Mouse (Mus musculus) kidney, embryonic 15.5 days (tissue): ENCODE data around the gene Kcna10. TPM values are rescaled to one million over a fixed set of nuclear protein-coding genes. Genes with fewer than 3 reads are reported as not detected.

Experiments
- ATAC-seq: fragments of 200-750 bp; cut with Nextera tagmentation; replicated peaks from 2 replicates; pipeline ENCODE4 v1.8.0; 2017; ENCODE audit warnings: moderate TSS enrichment; ENCODE audit not compliant: low FRiP score
- H3K27ac ChIP-seq: fragments of 300-500 bp; sonication (generic); 2 replicates; pipeline ENCODE4 v1.5.1; 2015; ENCODE audit warnings: mild to moderate bottlenecking, inconsistent platforms
- H3K27me3 ChIP-seq: fragments of 300-500 bp; sonication (generic); 2 replicates; pipeline ENCODE4 v1.6.1; 2015; ENCODE audit warnings: inconsistent platforms
- H3K36me3 ChIP-seq: fragments of 300-500 bp; sonication (generic); 2 replicates; pipeline ENCODE4 v1.6.1; 2015; ENCODE audit warnings: inconsistent platforms
- H3K4me1 ChIP-seq: fragments of 300-500 bp; sonication (generic); 2 replicates; pipeline ENCODE4 v1.6.1; 2015; ENCODE audit warnings: inconsistent platforms
- H3K4me2 ChIP-seq: fragments of 300-500 bp; sonication (generic); 2 replicates; pipeline ENCODE4 v1.6.1; 2015; ENCODE audit warnings: moderate library complexity, mild to moderate bottlenecking, inconsistent platforms
- H3K4me3 ChIP-seq: fragments of 300-500 bp; sonication (generic); replicated peaks from 2 replicates; pipeline ENCODE4 v1.5.1; 2015; ENCODE audit warnings: mild to moderate bottlenecking, inconsistent platforms
- H3K9ac ChIP-seq: fragments of 300-500 bp; sonication (generic); 2 replicates; pipeline ENCODE4 v1.6.1; 2015; ENCODE audit warnings: mild to moderate bottlenecking, inconsistent platforms
- H3K9me3 ChIP-seq: fragments of 300-500 bp; sonication (generic); replicated peaks from 2 replicates; pipeline ENCODE4 v1.6.1; 2016; ENCODE audit warnings: inconsistent platforms
- WGBS: fragments of 180-500 bp; shearing (Covaris S2); methylation state at CpG from one replicate; pipeline ENCODE4 v1.1.7; 2015; ENCODE audit warnings: mixed read lengths; 5-methylcytosine and 5-hydroxymethylcytosine counted together
- polyA plus RNA-seq: library from polyadenylated mRNA; unstranded; fragments of >200 nt; fragmentation: Nextera tagmentation; extraction: Ambion mirVana; gene quantifications from 2 replicates; pipeline ENCODE4 v1.2.1, GENCODE M21; 2015

The Kcna10 gene
- polyA plus RNA-seq = not detected in 2 replicates

DNA sequence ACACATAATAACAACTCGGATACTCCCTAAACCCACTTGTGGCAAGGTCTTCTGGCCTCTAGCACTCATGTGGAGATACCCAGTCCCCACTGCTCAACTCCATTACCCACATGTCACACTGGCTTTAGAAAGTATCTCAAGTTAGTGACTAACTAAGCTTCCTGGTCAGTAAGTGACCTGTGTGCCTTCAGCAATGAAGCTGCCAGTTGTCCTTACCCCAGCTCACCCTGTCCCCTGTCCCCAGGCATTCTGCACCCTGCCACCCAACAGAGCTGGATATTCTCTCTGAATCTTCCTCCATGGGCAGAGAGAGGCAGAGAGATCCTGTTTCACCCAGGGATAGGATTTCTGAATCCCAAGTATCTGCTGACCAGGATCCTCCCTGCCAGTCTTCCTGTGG is at the start of gene Kcna10:
TSS of gene Kcna10 (plus strand) at position 301 of the 400 bp plus-strand sequence.
- H3K4me2 ChIP-seq = no peak within 1 kb of the TSS
- WGBS = 83% methylated on average over 1 of the region's 1 CpGs
- no peak within 1 kb of the TSS for H3K9ac ChIP-seq
- no peak within 1 kb of the TSS for H3K4me3 ChIP-seq
- H3K27ac ChIP-seq = no peak within 1 kb of the TSS
- H3K4me1 ChIP-seq = no peaks in the 10 kb centered on the region
- no peaks in the 10 kb centered on the region for H3K9me3 ChIP-seq
- no peaks in the 10 kb centered on the region for H3K27me3 ChIP-seq
- no peaks in the 10 kb centered on the region for H3K36me3 ChIP-seq
- no peak for ATAC-seq

DNA sequence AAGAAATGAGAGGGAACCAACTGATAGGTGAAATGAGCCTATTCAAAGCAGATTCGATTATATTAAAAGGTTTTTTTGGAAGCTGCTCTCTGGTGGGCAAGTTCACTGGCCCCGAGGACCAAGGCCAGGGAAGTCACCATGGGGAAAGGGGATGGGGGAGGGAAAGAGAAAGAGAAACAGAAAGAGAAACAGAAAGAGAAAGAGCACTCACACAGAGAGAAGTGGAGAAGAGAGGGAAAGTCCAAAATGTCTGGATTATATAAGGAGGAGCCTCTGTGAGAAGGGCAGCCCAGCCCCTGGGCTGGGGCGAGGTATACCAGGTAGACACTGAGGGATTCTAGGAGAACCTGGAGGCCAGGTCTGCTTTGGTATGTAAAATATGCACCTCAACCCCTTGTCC is 48.4 kb upstream of the Kcna10 start:
- no peak overlapping the region for H3K9ac ChIP-seq
- WGBS = 84% methylated on average over 3 of the region's 3 CpGs
- no peak overlapping the region for H3K4me2 ChIP-seq
- H3K9me3 ChIP-seq = no peaks in the 10 kb centered on the region
- no peak for ATAC-seq
- no peaks in the 10 kb centered on the region for H3K36me3 ChIP-seq
- no peaks in the 10 kb centered on the region for H3K27me3 ChIP-seq
- no peaks in the 10 kb centered on the region for H3K4me1 ChIP-seq
- no peak overlapping the region for H3K27ac ChIP-seq
- no peak overlapping the region for H3K4me3 ChIP-seq

DNA sequence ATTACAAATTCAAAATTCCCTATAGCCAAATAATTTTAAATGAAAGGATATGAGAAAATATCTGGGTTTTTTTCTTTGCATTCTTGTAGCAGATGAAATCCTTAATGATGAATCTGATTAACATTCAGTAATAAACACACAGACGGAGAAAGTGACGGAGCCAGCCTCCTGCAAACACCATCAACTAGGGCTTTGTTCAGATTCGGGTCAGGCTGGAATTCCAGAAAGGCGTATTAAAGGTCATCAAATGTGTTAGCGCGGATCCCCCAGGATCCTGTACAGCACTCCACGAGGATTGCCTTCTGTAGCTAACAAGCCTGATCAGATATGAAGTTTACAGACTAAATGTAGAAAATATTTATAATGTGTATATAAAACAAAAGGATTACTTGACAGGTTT is 35.7 kb upstream of the Kcna10 start:
- no peak overlapping the region for H3K4me3 ChIP-seq
- no peak overlapping the region for H3K27ac ChIP-seq
- no peak overlapping the region for H3K4me2 ChIP-seq
- H3K36me3 ChIP-seq = no peaks in the 10 kb centered on the region
- H3K4me1 ChIP-seq = no peaks in the 10 kb centered on the region
- no peaks in the 10 kb centered on the region for H3K27me3 ChIP-seq
- no peak overlapping the region for H3K9ac ChIP-seq
- ATAC-seq = no peak
- 81% methylated on average over 7 of the region's 7 CpGs for WGBS
- no peaks in the 10 kb centered on the region for H3K9me3 ChIP-seq

DNA sequence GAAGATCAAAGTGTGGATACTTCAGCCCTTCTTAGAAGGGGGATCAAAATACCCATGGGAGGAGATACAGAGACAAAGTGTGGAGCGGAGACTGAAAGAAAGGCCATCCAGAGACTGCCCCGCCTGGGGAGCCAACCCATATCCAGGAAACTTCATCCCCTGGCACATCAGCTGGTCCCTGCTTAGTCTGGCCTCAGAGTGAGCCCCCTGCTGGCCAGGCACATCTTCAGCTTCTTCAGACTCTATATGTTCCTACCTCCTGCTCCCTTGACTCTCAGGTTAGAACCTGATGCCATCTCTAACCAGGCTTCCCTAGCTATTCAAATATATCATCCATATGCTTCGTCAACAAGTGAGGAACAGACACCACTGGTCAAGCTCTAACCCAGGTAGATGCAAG is 33.9 kb upstream of the Kcna10 start:
- Histone ChIP-seq H3K27ac (no peak overlapping the region), H3K36me3 (no peaks in the 10 kb centered on the region), H3K27me3 (no peaks in the 10 kb centered on the region), H3K4me1 (no peaks in the 10 kb centered on the region), H3K9me3 (no peaks in the 10 kb centered on the region), H3K4me3 (no peak overlapping the region), H3K4me2 (no peak overlapping the region), H3K9ac (no peak overlapping the region)
- WGBS = 66% methylated on average over 3 of the region's 3 CpGs
- no peak for ATAC-seq

DNA sequence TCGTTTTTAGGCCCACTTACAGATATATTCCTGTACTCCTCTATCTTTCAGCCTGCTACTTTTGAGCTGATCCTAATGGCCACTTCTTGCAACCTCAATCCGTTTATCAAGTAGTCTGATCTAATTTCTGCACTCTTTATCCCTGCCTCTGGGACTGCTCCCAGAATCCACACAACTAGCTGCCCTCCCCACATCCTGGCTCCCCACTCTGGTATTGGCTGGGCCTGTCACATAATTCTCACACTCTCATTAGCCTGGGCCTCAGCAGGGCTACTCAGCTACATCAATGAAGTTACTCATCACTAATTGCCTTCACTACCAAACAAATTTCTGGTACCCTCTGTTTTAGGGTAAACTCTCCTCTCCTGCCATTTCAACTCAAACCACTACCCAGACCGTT is 32.4 kb upstream of the Kcna10 start:
- Histone ChIP-seq H3K4me2 (no peak overlapping the region), H3K27me3 (no peaks in the 10 kb centered on the region), H3K27ac (no peak overlapping the region), H3K4me3 (no peak overlapping the region), H3K9me3 (no peaks in the 10 kb centered on the region), H3K36me3 (no peaks in the 10 kb centered on the region), H3K9ac (no peak overlapping the region), H3K4me1 (no peaks in the 10 kb centered on the region)
- WGBS = 57% methylated on average over 3 of the region's 3 CpGs
- no peak for ATAC-seq

DNA sequence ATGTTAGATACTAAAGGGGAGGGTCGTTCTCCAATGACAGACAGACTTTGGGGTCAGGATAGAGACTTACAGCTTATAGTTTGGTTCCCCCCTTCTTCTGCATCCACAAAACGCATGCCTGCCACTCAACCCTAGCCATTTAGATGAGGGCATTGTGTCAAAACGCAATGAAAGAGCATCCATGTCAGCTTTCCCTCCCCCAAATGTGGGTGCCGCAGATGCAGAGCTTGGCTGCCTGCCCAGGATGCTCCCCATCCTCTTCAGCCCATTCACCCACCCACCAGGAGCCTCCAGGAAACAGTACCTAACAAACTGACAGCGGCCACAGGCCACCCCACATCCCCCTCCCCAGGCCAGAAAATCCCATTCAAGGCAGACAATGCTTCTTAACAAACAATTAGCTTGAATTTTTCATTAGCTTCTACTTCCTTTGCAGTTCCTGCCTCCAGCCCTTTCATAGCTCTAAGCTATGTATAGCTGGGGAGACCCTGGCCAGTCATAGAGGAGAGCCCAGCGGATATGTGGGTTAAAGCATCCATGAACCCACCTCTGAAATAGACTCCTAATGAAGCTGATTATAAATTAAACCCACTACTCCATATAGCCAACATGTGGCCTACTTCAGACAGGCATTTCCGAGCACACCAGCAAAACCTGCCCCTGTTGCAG is 31.9 kb upstream of the Kcna10 start:
- ATAC-seq = no peak
- no peak overlapping the region for H3K4me3 ChIP-seq
- H3K4me1 ChIP-seq = no peaks in the 10 kb centered on the region
- H3K27me3 ChIP-seq = no peaks in the 10 kb centered on the region
- H3K9me3 ChIP-seq = no peaks in the 10 kb centered on the region
- H3K4me2 ChIP-seq = no peak overlapping the region
- H3K27ac ChIP-seq = no peak overlapping the region
- no peak overlapping the region for H3K9ac ChIP-seq
- no peaks in the 10 kb centered on the region for H3K36me3 ChIP-seq
- WGBS = 61% methylated on average over 7 of the region's 7 CpGs

DNA sequence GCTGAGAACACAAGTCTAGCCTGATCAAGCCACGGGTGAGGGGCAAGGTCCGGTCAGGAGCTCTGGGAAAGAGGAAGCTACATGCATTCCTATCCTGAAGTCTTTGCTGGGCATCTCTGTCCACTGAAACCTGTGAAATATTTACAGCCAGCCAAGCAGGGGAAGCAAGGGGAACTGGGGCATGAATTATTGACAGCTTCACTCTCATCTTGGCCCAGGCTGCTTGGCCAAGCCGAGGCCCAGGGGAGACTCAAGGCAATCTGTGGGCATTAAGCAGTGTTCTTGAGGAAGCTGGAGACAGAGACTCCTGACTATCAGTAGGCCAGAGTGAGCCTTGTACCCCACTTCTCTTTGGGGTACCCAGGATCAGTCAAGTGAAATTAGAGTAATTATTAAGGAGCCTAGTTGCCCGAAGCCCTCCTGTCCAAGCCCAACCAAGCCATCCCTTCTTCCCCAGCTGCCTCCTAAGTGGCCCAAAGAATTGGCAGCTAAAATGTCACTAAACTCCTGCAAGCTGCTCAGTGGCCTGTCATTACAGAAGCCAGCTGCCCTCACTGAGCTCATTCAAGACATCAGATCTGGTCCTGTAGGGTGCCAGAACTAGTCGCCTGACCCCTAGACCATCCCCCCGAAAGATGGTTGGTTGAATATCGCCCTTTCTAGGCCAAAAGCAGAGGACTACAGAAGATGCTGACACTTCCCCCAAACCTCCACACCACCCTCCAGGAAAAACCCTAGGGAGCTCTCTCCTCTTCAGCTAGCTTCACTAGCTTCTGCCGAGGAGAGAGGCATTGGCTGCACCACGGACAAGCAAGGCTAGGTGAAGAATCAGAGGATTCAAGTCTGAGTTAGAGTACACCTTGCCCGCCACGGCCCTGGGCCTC is 28.8 kb upstream of the Kcna10 start:
- Histone ChIP-seq H3K4me1 (no peaks in the 10 kb centered on the region), H3K27me3 (no peaks in the 10 kb centered on the region), H3K36me3 (no peaks in the 10 kb centered on the region), H3K4me2 (no peak overlapping the region), H3K9me3 (no peaks in the 10 kb centered on the region), H3K27ac (no peak overlapping the region), H3K4me3 (no peak overlapping the region), H3K9ac (no peak overlapping the region)
- WGBS = 83% methylated on average over 11 of the region's 11 CpGs
- peak; percentile 58; the same call in 1 of the 2 replicates for ATAC-seq

DNA sequence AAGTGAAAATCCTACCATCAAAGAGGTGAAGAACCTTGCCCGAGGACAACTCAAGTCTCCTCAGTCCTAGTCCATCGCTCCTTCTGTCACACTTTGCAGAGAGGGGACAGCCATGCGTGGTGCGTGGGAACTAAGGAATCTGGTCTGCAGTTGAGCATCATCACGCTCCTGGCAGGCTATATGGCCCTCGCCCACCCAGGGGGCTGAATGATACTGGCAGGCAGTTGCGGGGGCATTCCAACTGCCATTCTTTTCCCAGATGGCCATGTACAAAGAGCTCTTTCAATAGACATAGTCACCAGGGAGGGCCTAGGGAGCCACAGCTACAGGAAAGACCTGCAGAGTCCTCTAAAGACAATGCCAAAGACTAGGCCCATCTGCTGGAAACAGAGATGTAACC is 24.0 kb upstream of the Kcna10 start:
- Histone ChIP-seq H3K4me3 (no peak overlapping the region), H3K4me1 (peaks cover 3% of the 10 kb centered on the region; the same call in 1 of the 2 replicates), H3K4me2 (no peak overlapping the region), H3K27ac (no peak overlapping the region), H3K36me3 (no peaks in the 10 kb centered on the region), H3K27me3 (peaks cover 15% of the 10 kb centered on the region; the same call in 1 of the 2 replicates), H3K9me3 (no peaks in the 10 kb centered on the region), H3K9ac (no peak overlapping the region)
- no peak for ATAC-seq
- 92% methylated on average over 7 of the region's 7 CpGs for WGBS

DNA sequence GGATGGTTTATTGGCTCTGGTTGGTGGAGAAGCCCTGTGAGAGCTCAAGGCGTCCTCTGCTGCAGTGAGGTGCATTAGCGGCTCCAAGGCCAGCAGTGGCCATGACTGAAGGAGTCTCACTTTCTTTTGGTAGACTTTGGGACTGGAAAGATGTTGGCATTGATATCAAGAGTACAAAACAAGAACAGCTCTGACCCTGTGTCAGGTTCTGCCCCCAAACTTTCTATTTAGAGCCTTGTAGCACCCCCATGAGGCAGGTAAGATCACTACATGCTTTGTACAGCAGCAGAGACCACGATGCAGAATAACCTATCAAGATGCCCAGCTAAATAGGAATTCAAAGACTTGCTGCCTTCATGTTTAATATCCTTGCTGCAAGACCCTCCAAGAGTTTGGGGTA is 23.4 kb upstream of the Kcna10 start:
- Histone ChIP-seq H3K27ac (no peak overlapping the region), H3K9ac (no peak overlapping the region), H3K27me3 (peaks cover 15% of the 10 kb centered on the region; the same call in 1 of the 2 replicates), H3K4me1 (peaks cover 3% of the 10 kb centered on the region; the same call in 1 of the 2 replicates), H3K36me3 (no peaks in the 10 kb centered on the region), H3K9me3 (no peaks in the 10 kb centered on the region), H3K4me3 (no peak overlapping the region), H3K4me2 (peak overlapping the region; percentile 58)
- 56% methylated on average over 3 of the region's 3 CpGs for WGBS
- no peak for ATAC-seq

DNA sequence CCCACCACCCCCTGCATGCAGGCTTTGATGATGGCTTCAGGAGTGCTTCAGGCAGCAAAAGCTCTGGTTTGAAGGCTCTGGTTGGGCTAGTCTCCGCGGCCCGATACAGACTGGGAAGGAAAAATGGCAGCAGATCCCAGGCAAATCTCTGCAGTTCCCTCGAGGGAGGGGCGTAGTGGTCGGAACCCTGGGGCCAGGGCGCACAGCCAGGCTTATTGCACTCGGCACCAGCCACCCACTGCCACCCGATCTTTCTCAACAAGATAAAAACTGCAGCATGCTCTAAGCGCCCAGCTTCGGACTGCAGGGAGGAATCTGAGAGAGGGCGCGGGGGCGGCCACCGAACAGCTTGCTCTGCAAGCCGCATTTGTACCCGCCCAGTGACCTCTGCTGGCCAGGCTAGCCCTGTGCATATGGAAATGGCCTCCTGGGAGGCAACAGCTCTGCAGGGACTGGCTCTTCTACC is 23.0 kb upstream of the Kcna10 start:
- H3K4me2 ChIP-seq = peak overlapping the region; percentile 58
- H3K4me3 ChIP-seq = peak overlapping the region; percentile 27
- peak; percentile 78 for ATAC-seq
- peaks cover 15% of the 10 kb centered on the region; the same call in 1 of the 2 replicates for H3K27me3 ChIP-seq
- peaks cover 3% of the 10 kb centered on the region; the same call in 1 of the 2 replicates for H3K4me1 ChIP-seq
- no peak overlapping the region for H3K27ac ChIP-seq
- H3K9me3 ChIP-seq = no peaks in the 10 kb centered on the region
- WGBS = 3% methylated on average over 17 of the region's 17 CpGs
- no peaks in the 10 kb centered on the region for H3K36me3 ChIP-seq
- H3K9ac ChIP-seq = no peak overlapping the region

DNA sequence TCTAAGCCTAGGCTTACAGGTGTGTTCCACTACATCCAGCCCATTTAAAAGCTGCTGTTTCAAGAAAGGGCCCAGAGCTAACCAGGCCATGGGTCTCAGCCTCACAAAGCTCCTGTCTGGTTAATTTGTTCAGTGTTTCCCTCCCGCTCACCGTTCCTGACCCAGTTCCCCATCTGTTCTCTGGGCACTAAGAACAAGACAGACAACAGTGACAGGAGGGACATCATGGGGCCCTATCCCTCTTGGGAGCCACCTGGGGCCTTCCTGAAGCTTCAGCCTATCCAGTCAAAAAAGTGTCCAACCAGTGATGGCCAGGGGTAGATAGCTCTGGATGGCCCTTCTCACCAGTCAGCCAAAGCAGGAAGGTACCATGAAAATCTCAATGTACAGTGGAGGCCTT is 20.1 kb upstream of the Kcna10 start:
- H3K4me2 ChIP-seq = no peak overlapping the region
- peaks cover 3% of the 10 kb centered on the region; the same call in 1 of the 2 replicates for H3K4me1 ChIP-seq
- H3K36me3 ChIP-seq = no peaks in the 10 kb centered on the region
- peaks cover 15% of the 10 kb centered on the region; the same call in 1 of the 2 replicates for H3K27me3 ChIP-seq
- no peak overlapping the region for H3K4me3 ChIP-seq
- WGBS = 92% methylated on average over 2 of the region's 2 CpGs
- no peak overlapping the region for H3K27ac ChIP-seq
- ATAC-seq = no peak
- no peak overlapping the region for H3K9ac ChIP-seq
- H3K9me3 ChIP-seq = no peaks in the 10 kb centered on the region

DNA sequence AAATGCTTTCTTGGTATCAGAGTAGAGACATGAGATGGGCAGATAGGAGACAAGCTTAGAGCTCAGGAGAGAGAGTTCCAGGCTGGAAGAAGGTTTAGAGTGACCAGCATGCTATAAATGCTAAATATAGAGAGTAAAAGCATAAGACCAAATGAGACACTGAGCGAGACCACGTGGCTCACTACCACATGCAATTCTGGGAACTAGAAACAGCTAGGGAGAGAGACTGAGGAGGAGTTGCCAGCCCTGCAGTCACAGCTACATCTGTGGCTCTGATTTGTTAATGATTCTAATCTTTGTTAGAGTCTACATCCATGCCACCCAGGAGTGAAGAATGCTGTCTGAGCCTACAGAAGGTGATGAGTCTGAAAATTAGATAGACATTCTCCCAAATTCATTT is 13.3 kb upstream of the Kcna10 start:
- no peak overlapping the region for H3K4me2 ChIP-seq
- H3K9ac ChIP-seq = no peak overlapping the region
- 75% methylated on average over 2 of the region's 2 CpGs for WGBS
- H3K9me3 ChIP-seq = no peaks in the 10 kb centered on the region
- H3K4me1 ChIP-seq = no peaks in the 10 kb centered on the region
- ATAC-seq = no peak
- no peaks in the 10 kb centered on the region for H3K36me3 ChIP-seq
- no peak overlapping the region for H3K27ac ChIP-seq
- H3K27me3 ChIP-seq = no peaks in the 10 kb centered on the region
- H3K4me3 ChIP-seq = no peak overlapping the region
